Mouse (Mus musculus): ENCODE data around the gene Olfr628. TPM values are rescaled to one million over a fixed set of nuclear protein-coding genes. Genes with fewer than 3 reads are reported as not detected.
"Not testable (repeated sequence)": the region's sequence is repeated elsewhere in the genome, so short reads cannot be mapped to it uniquely, and the experiment has no call there.

Gene Olfr628
- polyA plus RNA-seq, 1 experiment from 2014 or later = not detected

- not testable (repeated sequence) for H3K4me1 ChIP-seq (ENCODE audit: control insufficient read depth, insufficient read depth, low read length); ATAC-seq (ENCODE audit: low FRiP score, low TSS enrichment)
- WGBS = 90% methylated on average over 5 of the region's 6 CpGs
Observed at GRCm38 (mm10) chr7:103767687-103768086, 37.5 kb downstream of the Olfr628 start.

GRCm38 (mm10) chr7:103771494-103771893, 41.3 kb downstream of the Olfr628 start, which contains the start of gene Olfr69:
TSS of gene Olfr69 (minus strand) at chr7:103771594.
- Histone ChIP-seq H3K27me3 (ENCODE audit: control insufficient read depth, insufficient read depth, low read length) (no peaks in the 10 kb centered on the region), H3K9me3 (ENCODE audit: control insufficient read depth, low read length) (no peaks in the 10 kb centered on the region), H3K27ac (replicated peaks; ENCODE audit: low read depth, low read length) (no peak within 1 kb of the TSS), H3K4me1 (ENCODE audit: control insufficient read depth, insufficient read depth, low read length) (no peaks in the 10 kb centered on the region), H3K4me2 (ENCODE audit: low read length) (no peak within 1 kb of the TSS), H3K4me3 (replicated peaks; ENCODE audit: low read depth, low read length) (no peak within 1 kb of the TSS), H3K36me3 (ENCODE audit: control insufficient read depth, insufficient read depth, low read length) (no peaks in the 10 kb centered on the region), H3K9ac (replicated peaks; ENCODE audit: low read length) (no peak within 1 kb of the TSS)
- DNase-seq (no peak), ATAC-seq (ENCODE audit: low FRiP score, low TSS enrichment) (no peak)
- 78% methylated on average over 2 of the region's 2 CpGs for WGBS

More at GRCm38 (mm10) chr7:103767687-103768086, 37.5 kb downstream of the Olfr628 start:
- not testable (repeated sequence) for H3K36me3 ChIP-seq (ENCODE audit: control insufficient read depth, insufficient read depth, low read length); DNase-seq; H3K4me3 ChIP-seq (replicated peaks; ENCODE audit: low read depth, low read length); H3K27me3 ChIP-seq (ENCODE audit: control insufficient read depth, insufficient read depth, low read length); H3K9ac ChIP-seq (replicated peaks; ENCODE audit: low read length); H3K4me2 ChIP-seq (ENCODE audit: low read length); H3K9me3 ChIP-seq (ENCODE audit: control insufficient read depth, low read length); H3K27ac ChIP-seq (replicated peaks; ENCODE audit: low read depth, low read length)

- not testable (repeated sequence) for H3K36me3 ChIP-seq (ENCODE audit: control insufficient read depth, insufficient read depth, low read length); H3K9ac ChIP-seq (replicated peaks; ENCODE audit: low read length); H3K27ac ChIP-seq (replicated peaks; ENCODE audit: low read depth, low read length); ATAC-seq (ENCODE audit: low FRiP score, low TSS enrichment); H3K9me3 ChIP-seq (ENCODE audit: control insufficient read depth, low read length); H3K4me3 ChIP-seq (replicated peaks; ENCODE audit: low read depth, low read length); H3K4me2 ChIP-seq (ENCODE audit: low read length); H3K27me3 ChIP-seq (ENCODE audit: control insufficient read depth, insufficient read depth, low read length); DNase-seq; H3K4me1 ChIP-seq (ENCODE audit: control insufficient read depth, insufficient read depth, low read length)
- 84% methylated on average over 4 of the region's 4 CpGs for WGBS
Observed at GRCm38 (mm10) chr7:103777652-103778051, 47.5 kb downstream of the Olfr628 start.

GRCm38 (mm10) chr7:103779598-103779997, 49.4 kb downstream of the Olfr628 start, which contains the start of gene Olfr68:
TSS of gene Olfr68 (minus strand) at chr7:103779698.
- no peak within 1 kb of the TSS for H3K9ac ChIP-seq (replicated peaks; ENCODE audit: low read length)
- ATAC-seq (ENCODE audit: low FRiP score, low TSS enrichment) = no peak
- WGBS = 83% methylated on average over 3 of the region's 3 CpGs

More at GRCm38 (mm10) chr7:103779598-103779997, 49.4 kb downstream of the Olfr628 start, which contains the start of gene Olfr68:
- no peaks in the 10 kb centered on the region for H3K9me3 ChIP-seq (ENCODE audit: control insufficient read depth, low read length)
- DNase-seq = no peak
- no peaks in the 10 kb centered on the region for H3K27me3 ChIP-seq (ENCODE audit: control insufficient read depth, insufficient read depth, low read length)
- no peak within 1 kb of the TSS for H3K27ac ChIP-seq (replicated peaks; ENCODE audit: low read depth, low read length)
- H3K4me2 ChIP-seq (ENCODE audit: low read length) = no peak within 1 kb of the TSS
- H3K4me3 ChIP-seq (replicated peaks; ENCODE audit: low read depth, low read length) = no peak within 1 kb of the TSS
- no peaks in the 10 kb centered on the region for H3K36me3 ChIP-seq (ENCODE audit: control insufficient read depth, insufficient read depth, low read length)
- H3K4me1 ChIP-seq (ENCODE audit: control insufficient read depth, insufficient read depth, low read length) = no peaks in the 10 kb centered on the region

Other genes with a start within 250 kb of the Olfr628 start
- not detected in 2 replicates for gene Olfr609, start 232.3 kb upstream of the Olfr628 start, polyA plus RNA-seq (2014; fragmentation: Nextera tagmentation; extraction: Ambion mirVana)
- not detected in 2 replicates for gene Olfr610, start 218.3 kb upstream of the Olfr628 start, polyA plus RNA-seq (2014; fragmentation: Nextera tagmentation; extraction: Ambion mirVana)
- gene Olfr611, start 209.5 kb upstream of the Olfr628 start, polyA plus RNA-seq (2014; fragmentation: Nextera tagmentation; extraction: Ambion mirVana) = not detected in 2 replicates
- gene Olfr612, start 187.7 kb upstream of the Olfr628 start, polyA plus RNA-seq (2014; fragmentation: Nextera tagmentation; extraction: Ambion mirVana) = not detected in 2 replicates
- gene Olfr613, start 182.3 kb upstream of the Olfr628 start, polyA plus RNA-seq (2014; fragmentation: Nextera tagmentation; extraction: Ambion mirVana) = not detected in 2 replicates
- not detected in 2 replicates for gene Olfr615, start 174.3 kb upstream of the Olfr628 start, polyA plus RNA-seq (2014; fragmentation: Nextera tagmentation; extraction: Ambion mirVana)
- not detected in 2 replicates for gene Olfr616, start 161.2 kb upstream of the Olfr628 start, polyA plus RNA-seq (2014; fragmentation: Nextera tagmentation; extraction: Ambion mirVana)
- gene Olfr617, start 157.3 kb upstream of the Olfr628 start, polyA plus RNA-seq (2014; fragmentation: Nextera tagmentation; extraction: Ambion mirVana) = not detected in 2 replicates
- gene Olfr618, start 140.3 kb upstream of the Olfr628 start, polyA plus RNA-seq (2014; fragmentation: Nextera tagmentation; extraction: Ambion mirVana) = 0.08 and 0.23 TPM in 2 replicates
- not detected in 2 replicates for gene Olfr619, start 129.8 kb upstream of the Olfr628 start, polyA plus RNA-seq (2014; fragmentation: Nextera tagmentation; extraction: Ambion mirVana)
- gene Olfr620, start 117.8 kb upstream of the Olfr628 start, polyA plus RNA-seq (2014; fragmentation: Nextera tagmentation; extraction: Ambion mirVana) = not detected in 2 replicates
- gene Olfr622, start 87.7 kb upstream of the Olfr628 start, polyA plus RNA-seq (2014; fragmentation: Nextera tagmentation; extraction: Ambion mirVana) = not detected in 2 replicates
- not detected in 2 replicates for gene Olfr623, start 66.7 kb upstream of the Olfr628 start, polyA plus RNA-seq (2014; fragmentation: Nextera tagmentation; extraction: Ambion mirVana)
- gene Olfr624, start 59.2 kb upstream of the Olfr628 start, polyA plus RNA-seq (2014; fragmentation: Nextera tagmentation; extraction: Ambion mirVana) = not detected in 2 replicates
- not detected in 2 replicates for gene Olfr625-ps1, start 47.7 kb upstream of the Olfr628 start, polyA plus RNA-seq (2014; fragmentation: Nextera tagmentation; extraction: Ambion mirVana)
- not detected in 2 replicates for gene Olfr243, start 15.7 kb upstream of the Olfr628 start, polyA plus RNA-seq (2014; fragmentation: Nextera tagmentation; extraction: Ambion mirVana)
- gene Olfr629, start 14.6 kb downstream of the Olfr628 start, polyA plus RNA-seq (2014; fragmentation: Nextera tagmentation; extraction: Ambion mirVana) = not detected in 2 replicates
- gene Olfr630, start 27.0 kb downstream of the Olfr628 start, polyA plus RNA-seq (2014; fragmentation: Nextera tagmentation; extraction: Ambion mirVana) = not detected in 2 replicates
- not detected in 2 replicates for gene Olfr69, start 41.2 kb downstream of the Olfr628 start, polyA plus RNA-seq (2014; fragmentation: Nextera tagmentation; extraction: Ambion mirVana)
- gene Olfr68, start 49.3 kb downstream of the Olfr628 start, polyA plus RNA-seq (2014; fragmentation: Nextera tagmentation; extraction: Ambion mirVana) = not detected in 2 replicates
- gene Olfr67, start 61.4 kb downstream of the Olfr628 start, polyA plus RNA-seq (2014; fragmentation: Nextera tagmentation; extraction: Ambion mirVana) = not detected in 2 replicates
- gene Hbb-bt, start 83.6 kb downstream of the Olfr628 start, polyA plus RNA-seq (2014; fragmentation: Nextera tagmentation; extraction: Ambion mirVana) = 856 and 1,369 TPM in 2 replicates
- gene Hbb-bs, start 97.7 kb downstream of the Olfr628 start, polyA plus RNA-seq (2014; fragmentation: Nextera tagmentation; extraction: Ambion mirVana) = 2,393 and 3,364 TPM in 2 replicates
- not detected in 2 replicates for gene Hbb-bh2, start 110.1 kb downstream of the Olfr628 start, polyA plus RNA-seq (2014; fragmentation: Nextera tagmentation; extraction: Ambion mirVana)
- 0.78 and 4.0 TPM in 2 replicates for gene Hbb-bh1, start 112.8 kb downstream of the Olfr628 start, polyA plus RNA-seq (2014; fragmentation: Nextera tagmentation; extraction: Ambion mirVana)
- 175 and 602 TPM in 2 replicates for gene Hbb-y, start 122.8 kb downstream of the Olfr628 start, polyA plus RNA-seq (2014; fragmentation: Nextera tagmentation; extraction: Ambion mirVana)
- not detected in 2 replicates for gene Olfr66, start 155.9 kb downstream of the Olfr628 start, polyA plus RNA-seq (2014; fragmentation: Nextera tagmentation; extraction: Ambion mirVana)
- gene Olfr64, start 164.1 kb downstream of the Olfr628 start, polyA plus RNA-seq (2014; fragmentation: Nextera tagmentation; extraction: Ambion mirVana) = not detected in 2 replicates
- gene Olfr65, start 173.1 kb downstream of the Olfr628 start, polyA plus RNA-seq (2014; fragmentation: Nextera tagmentation; extraction: Ambion mirVana) = not detected in 2 replicates
- gene Olfr631, start 198.5 kb downstream of the Olfr628 start, polyA plus RNA-seq (2014; fragmentation: Nextera tagmentation; extraction: Ambion mirVana) = not detected in 2 replicates
- gene Olfr632, start 204.0 kb downstream of the Olfr628 start, polyA plus RNA-seq (2014; fragmentation: Nextera tagmentation; extraction: Ambion mirVana) = not detected in 2 replicates
- not detected in 2 replicates for gene Olfr633, start 214.1 kb downstream of the Olfr628 start, polyA plus RNA-seq (2014; fragmentation: Nextera tagmentation; extraction: Ambion mirVana)
- not detected in 2 replicates for gene Olfr635, start 240.8 kb downstream of the Olfr628 start, polyA plus RNA-seq (2014; fragmentation: Nextera tagmentation; extraction: Ambion mirVana)

Measured in midbrain, embryonic 14.5 days (tissue).